Mouse (Mus musculus): Measurements from ENCODE around the gene Sbf2. TPM values are rescaled to one million over a fixed set of nuclear protein-coding genes. Genes with fewer than 3 reads are reported as not detected.

The Sbf2 gene
- polyA plus RNA-seq, 1 experiment from 2014 or later = 38.4 TPM

GRCm38 (mm10) chr7:110619086-110619611 lies 4.4 kb upstream of the Sbf2 start:
- peak overlapping the region in 1 of 2 experiments; percentile 4; a peak in 1 of 4 replicates for H3K4me3 ChIP-seq (ENCODE audit: control insufficient read depth in 1 of 2, insufficient read depth in 1 of 2, low read depth in 1 of 2, low read length in 2 of 2)
- peak overlapping the region; percentile 55 for H3K4me2 ChIP-seq (ENCODE audit: low read length)
- H3K9me3 ChIP-seq (ENCODE audit: control insufficient read depth, low read length) = no peaks in the 10 kb centered on the region
- peak; percentile 57 for ATAC-seq (ENCODE audit: insufficient number of reproducible peaks, insufficient read depth, low FRiP score, low read depth)
- peak overlapping the region; percentile 57 for H3K9ac ChIP-seq (ENCODE audit: low read length)
- H3K4me1 ChIP-seq (ENCODE audit: control insufficient read depth in 2 of 2, insufficient read depth in 2 of 2, low read length in 2 of 2) = peaks cover 16 to 21% of the 10 kb centered on the region in 2 experiments
- H3K36me3 ChIP-seq (ENCODE audit: control insufficient read depth, insufficient read depth, low read length) = no peaks in the 10 kb centered on the region
- no peaks in the 10 kb centered on the region; the same call in 1 of the 2 replicates for H3K27me3 ChIP-seq (ENCODE audit: control insufficient read depth, insufficient read depth, low read length)
- H3K27ac ChIP-seq (replicated peaks in 1 of 2; ENCODE audit: control insufficient read depth in 1 of 2, insufficient read depth in 1 of 2, low read depth in 2 of 2, low read length in 2 of 2) = peak overlapping the region; percentile 91 to 95
- WGBS = 6% methylated on average over 9 of the region's 9 CpGs

DNA sequence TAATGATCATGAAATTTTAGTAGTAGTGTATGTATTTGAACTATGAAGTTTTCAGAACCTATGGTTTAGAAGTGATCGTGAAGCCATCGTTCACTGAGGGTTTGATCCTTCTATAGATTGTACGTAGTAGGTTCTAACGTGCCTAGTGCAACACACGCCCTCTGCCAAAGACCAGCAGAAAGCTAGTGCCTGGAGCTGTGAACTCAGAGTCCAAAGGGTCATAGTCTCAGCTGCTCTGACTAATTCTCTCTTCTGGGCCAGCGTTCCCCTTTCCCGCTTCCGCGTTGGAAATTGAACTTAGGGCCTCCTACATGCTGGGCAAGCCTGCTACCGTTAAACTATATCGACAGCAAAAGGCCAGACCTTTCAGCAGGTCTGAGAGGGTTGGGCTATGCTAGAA lies 1.1 kb upstream of the Sbf2 start:
- peak overlapping the region; percentile 39 to 99; a peak in 3 of 4 replicates for H3K27ac ChIP-seq (replicated peaks in 1 of 2; ENCODE audit: control insufficient read depth in 1 of 2, insufficient read depth in 1 of 2, low read depth in 2 of 2, low read length in 2 of 2)
- 16% methylated on average over 11 of the region's 11 CpGs for WGBS
- H3K9me3 ChIP-seq (ENCODE audit: control insufficient read depth, low read length) = no peaks in the 10 kb centered on the region
- H3K4me3 ChIP-seq (ENCODE audit: control insufficient read depth in 1 of 2, insufficient read depth in 1 of 2, low read depth in 1 of 2, low read length in 2 of 2) = peak overlapping the region in 1 of 2 experiments; percentile 86; a peak in 2 of 4 replicates
- peak overlapping the region; percentile 86 for H3K4me2 ChIP-seq (ENCODE audit: low read length)
- H3K9ac ChIP-seq (ENCODE audit: low read length) = peak overlapping the region; percentile 90
- H3K27me3 ChIP-seq (ENCODE audit: control insufficient read depth, insufficient read depth, low read length) = no peaks in the 10 kb centered on the region; the same call in 1 of the 2 replicates
- ATAC-seq (ENCODE audit: insufficient number of reproducible peaks, insufficient read depth, low FRiP score, low read depth) = no peak
- peaks cover 19 to 34% of the 10 kb centered on the region in 2 experiments for H3K4me1 ChIP-seq (ENCODE audit: control insufficient read depth in 2 of 2, insufficient read depth in 2 of 2, low read length in 2 of 2)
- no peaks in the 10 kb centered on the region for H3K36me3 ChIP-seq (ENCODE audit: control insufficient read depth, insufficient read depth, low read length)

DNA sequence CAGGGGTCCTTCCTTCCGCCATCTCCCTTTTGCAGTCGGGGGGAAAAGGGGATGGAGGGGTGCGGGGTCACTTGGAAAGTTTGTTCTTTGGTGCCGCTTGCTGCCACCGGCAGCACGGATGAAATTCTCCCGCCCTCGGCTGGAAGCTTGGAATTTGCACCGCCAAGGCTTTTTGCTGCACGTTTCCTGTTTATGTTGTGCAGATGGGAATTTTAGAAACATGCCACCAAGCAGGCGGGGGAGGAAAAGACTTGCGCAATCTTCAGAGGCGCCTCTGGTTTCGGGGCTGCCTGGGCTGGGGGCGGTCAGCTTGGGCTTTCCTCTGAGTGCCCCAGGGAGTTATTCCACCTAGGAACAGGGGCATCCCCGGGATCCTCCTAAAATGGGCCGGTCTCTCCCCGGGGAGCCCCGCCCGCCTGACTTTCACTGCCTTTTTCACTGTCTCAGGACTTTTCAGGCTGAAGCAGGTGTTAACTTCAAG lies 469 bp upstream of the Sbf2 start:
- ATAC-seq (ENCODE audit: insufficient number of reproducible peaks, insufficient read depth, low FRiP score, low read depth) = no peak
- Histone ChIP-seq H3K4me1 (ENCODE audit: control insufficient read depth in 2 of 2, insufficient read depth in 2 of 2, low read length in 2 of 2) (peaks cover 15 to 34% of the 10 kb centered on the region in 2 experiments), H3K27ac (replicated peaks in 1 of 2; ENCODE audit: control insufficient read depth in 1 of 2, insufficient read depth in 1 of 2, low read depth in 2 of 2, low read length in 2 of 2) (peak overlapping the region; percentile 87 to 99), H3K27me3 (ENCODE audit: control insufficient read depth, insufficient read depth, low read length) (no peaks in the 10 kb centered on the region; the same call in 1 of the 2 replicates), H3K9me3 (ENCODE audit: control insufficient read depth, low read length) (no peaks in the 10 kb centered on the region), H3K9ac (ENCODE audit: low read length) (peak overlapping the region; percentile 90), H3K4me3 (ENCODE audit: control insufficient read depth in 1 of 2, insufficient read depth in 1 of 2, low read depth in 1 of 2, low read length in 2 of 2) (peak overlapping the region; percentile 73 to 86), H3K4me2 (ENCODE audit: low read length) (peak overlapping the region; percentile 86), H3K36me3 (ENCODE audit: control insufficient read depth, insufficient read depth, low read length) (no peaks in the 10 kb centered on the region)
- under 1% methylated on average over 19 of the region's 20 CpGs for WGBS

GRCm38 (mm10) chr7:110613381-110614132 lies 1.2 kb downstream of the Sbf2 start:
- Histone ChIP-seq H3K27me3 (ENCODE audit: control insufficient read depth, insufficient read depth, low read length) (no peaks in the 10 kb centered on the region; the same call in 1 of the 2 replicates), H3K9ac (ENCODE audit: low read length) (peak overlapping the region; percentile 90), H3K36me3 (ENCODE audit: control insufficient read depth, insufficient read depth, low read length) (no peaks in the 10 kb centered on the region), H3K4me3 (ENCODE audit: control insufficient read depth in 1 of 2, insufficient read depth in 1 of 2, low read depth in 1 of 2, low read length in 2 of 2) (peak overlapping the region; percentile 73 to 86), H3K4me2 (ENCODE audit: low read length) (peak overlapping the region; percentile 86), H3K9me3 (ENCODE audit: control insufficient read depth, low read length) (no peaks in the 10 kb centered on the region), H3K27ac (replicated peaks in 1 of 2; ENCODE audit: control insufficient read depth in 1 of 2, insufficient read depth in 1 of 2, low read depth in 2 of 2, low read length in 2 of 2) (peak overlapping the region; percentile 87 to 99), H3K4me1 (ENCODE audit: control insufficient read depth in 2 of 2, insufficient read depth in 2 of 2, low read length in 2 of 2) (peaks cover 7 to 23% of the 10 kb centered on the region in 2 experiments)
- ATAC-seq (ENCODE audit: insufficient number of reproducible peaks, insufficient read depth, low FRiP score, low read depth) = no peak
- WGBS = 4% methylated on average over 17 of the region's 17 CpGs

DNA sequence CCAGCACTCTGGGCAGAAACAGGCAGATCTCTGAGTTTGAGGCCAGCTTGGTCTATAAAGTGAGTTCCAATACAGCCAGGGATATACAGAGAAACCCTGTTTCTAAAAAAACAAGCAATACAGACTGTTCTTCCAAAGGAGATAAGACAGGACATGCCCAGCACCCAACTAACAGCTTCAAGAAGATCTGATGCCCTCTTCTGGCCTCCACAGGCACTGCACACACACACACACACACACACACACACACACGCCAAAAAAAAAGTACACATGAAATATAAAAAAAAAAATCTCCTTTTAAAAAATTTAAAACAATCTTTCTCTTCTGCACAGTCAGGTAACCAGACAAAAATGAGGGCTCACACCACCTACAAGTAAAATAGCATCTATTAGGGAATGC lies 7.8 kb downstream of the Sbf2 start:
- H3K27me3 ChIP-seq (ENCODE audit: control insufficient read depth, insufficient read depth, low read length) = no peaks in the 10 kb centered on the region
- H3K27ac ChIP-seq (replicated peaks in 1 of 2; ENCODE audit: control insufficient read depth in 1 of 2, insufficient read depth in 1 of 2, low read depth in 2 of 2, low read length in 2 of 2) = no peak overlapping the region
- H3K9me3 ChIP-seq (ENCODE audit: control insufficient read depth, low read length) = no peaks in the 10 kb centered on the region
- H3K4me1 ChIP-seq (ENCODE audit: control insufficient read depth in 2 of 2, insufficient read depth in 2 of 2, low read length in 2 of 2) = peaks cover 0 to 5% of the 10 kb centered on the region in 2 experiments; a peak in 1 of 4 replicates
- H3K36me3 ChIP-seq (ENCODE audit: control insufficient read depth, insufficient read depth, low read length) = no peaks in the 10 kb centered on the region
- H3K9ac ChIP-seq (ENCODE audit: low read length) = no peak overlapping the region
- ATAC-seq (ENCODE audit: insufficient number of reproducible peaks, insufficient read depth, low FRiP score, low read depth) = no peak
- H3K4me3 ChIP-seq (ENCODE audit: control insufficient read depth in 1 of 2, insufficient read depth in 1 of 2, low read depth in 1 of 2, low read length in 2 of 2) = no peak overlapping the region
- WGBS = 92% methylated on average over 1 of the region's 1 CpGs
- no peak overlapping the region for H3K4me2 ChIP-seq (ENCODE audit: low read length)

- no peak overlapping the region for H3K27ac ChIP-seq (replicated peaks in 1 of 2; ENCODE audit: control insufficient read depth in 1 of 2, insufficient read depth in 1 of 2, low read depth in 2 of 2, low read length in 2 of 2)
- no peaks in the 10 kb centered on the region for H3K4me1 ChIP-seq (ENCODE audit: control insufficient read depth in 2 of 2, insufficient read depth in 2 of 2, low read length in 2 of 2)
- no peaks in the 10 kb centered on the region for H3K36me3 ChIP-seq (ENCODE audit: control insufficient read depth, insufficient read depth, low read length)
- 81% methylated on average over 4 of the region's 4 CpGs for WGBS
- no peak overlapping the region for H3K4me3 ChIP-seq (ENCODE audit: control insufficient read depth in 1 of 2, insufficient read depth in 1 of 2, low read depth in 1 of 2, low read length in 2 of 2)
- no peak overlapping the region for H3K9ac ChIP-seq (ENCODE audit: low read length)
- no peak for ATAC-seq (ENCODE audit: insufficient number of reproducible peaks, insufficient read depth, low FRiP score, low read depth)
- H3K4me2 ChIP-seq (ENCODE audit: low read length) = no peak overlapping the region
- H3K27me3 ChIP-seq (ENCODE audit: control insufficient read depth, insufficient read depth, low read length) = no peaks in the 10 kb centered on the region
- no peaks in the 10 kb centered on the region for H3K9me3 ChIP-seq (ENCODE audit: control insufficient read depth, low read length)
Measured at GRCm38 (mm10) chr7:110605476-110605875, 9.2 kb downstream of the Sbf2 start.

DNA sequence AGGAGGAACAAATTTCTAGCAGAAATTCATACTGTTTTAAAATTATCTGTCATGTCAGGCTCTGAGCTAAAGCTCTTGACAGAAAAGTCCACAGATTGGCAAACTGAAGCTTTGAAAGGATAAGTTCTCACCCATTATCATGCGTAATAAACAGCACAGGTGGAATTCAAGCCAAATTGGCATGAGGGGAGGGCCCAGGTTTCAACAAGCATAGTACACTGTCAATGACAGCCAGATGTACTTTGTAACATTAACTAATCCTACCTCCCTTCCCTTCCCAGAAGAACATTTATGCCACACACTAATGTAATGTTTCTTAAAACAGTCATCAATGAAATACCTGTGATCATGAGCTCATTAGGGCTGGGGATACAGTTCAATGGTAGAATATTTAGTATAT lies 17.6 kb downstream of the Sbf2 start:
- Histone ChIP-seq H3K4me2 (ENCODE audit: low read length) (no peak overlapping the region), H3K4me3 (ENCODE audit: control insufficient read depth in 1 of 2, insufficient read depth in 1 of 2, low read depth in 1 of 2, low read length in 2 of 2) (no peak overlapping the region), H3K4me1 (ENCODE audit: control insufficient read depth in 2 of 2, insufficient read depth in 2 of 2, low read length in 2 of 2) (no peaks in the 10 kb centered on the region), H3K27ac (replicated peaks in 1 of 2; ENCODE audit: control insufficient read depth in 1 of 2, insufficient read depth in 1 of 2, low read depth in 2 of 2, low read length in 2 of 2) (no peak overlapping the region), H3K9me3 (ENCODE audit: control insufficient read depth, low read length) (no peaks in the 10 kb centered on the region), H3K27me3 (ENCODE audit: control insufficient read depth, insufficient read depth, low read length) (no peaks in the 10 kb centered on the region), H3K36me3 (ENCODE audit: control insufficient read depth, insufficient read depth, low read length) (peaks cover 5% of the 10 kb centered on the region; the same call in 1 of the 2 replicates), H3K9ac (ENCODE audit: low read length) (no peak overlapping the region)
- 83% methylated on average over 1 of the region's 1 CpGs for WGBS
- no peak for ATAC-seq (ENCODE audit: insufficient number of reproducible peaks, insufficient read depth, low FRiP score, low read depth)

Data from heart, embryonic 14.5 days (tissue).